Mouse (Mus musculus) midbrain, postnatal 0 days (tissue): ENCODE results near the gene Cop1. TPM values are rescaled to one million over a fixed set of nuclear protein-coding genes. Genes with fewer than 3 reads are reported as not detected.

Source experiments
- ATAC-seq: fragments of 200-750 bp; cut with Nextera tagmentation; 2 replicates; pipeline ENCODE4 v1.8.0; 2017; ENCODE audit warnings: moderate number of reproducible peaks, mild to moderate bottlenecking, moderate TSS enrichment, moderate library complexity; ENCODE audit not compliant: low FRiP score
- DNase-seq: peaks from one replicate; pipeline ENCODE4 v3.0.0-alpha.2; 2015; ENCODE audit warnings: low spot score
- H3K27ac ChIP-seq: fragments of 300-500 bp; sonication (generic); 2 replicates; pipeline ENCODE4 v1.5.1; 2014; ENCODE audit warnings: low read depth, mild to moderate bottlenecking, low read length, mixed read lengths
- H3K27me3 ChIP-seq: fragments of 300-500 bp; sonication (generic); 2 replicates; pipeline ENCODE4 v1.6.1; 2014; ENCODE audit warnings: low read length, control low read depth, mixed read lengths; ENCODE audit not compliant: insufficient read depth
- H3K36me3 ChIP-seq: fragments of 300-500 bp; sonication (generic); 2 replicates; pipeline ENCODE4 v1.6.1; 2014; ENCODE audit warnings: low read length, control low read depth, mixed read lengths; ENCODE audit not compliant: insufficient read depth
- H3K4me1 ChIP-seq: fragments of 300-500 bp; sonication (generic); 2 replicates; pipeline ENCODE4 v1.6.1; 2014; ENCODE audit warnings: mild to moderate bottlenecking, control low read depth, antibody characterized with exemption, low read length, mixed read lengths; ENCODE audit not compliant: insufficient read depth
- H3K4me2 ChIP-seq: fragments of 300-500 bp; sonication (generic); 2 replicates; pipeline ENCODE4 v1.6.1; 2014; ENCODE audit warnings: low read depth, mild to moderate bottlenecking, low read length, mixed read lengths; ENCODE audit not compliant: poor library complexity, severe bottlenecking
- H3K4me3 ChIP-seq: fragments of 300-500 bp; sonication (generic); 2 replicates; pipeline ENCODE4 v1.5.1; 2014; ENCODE audit warnings: low read depth, mild to moderate bottlenecking, low read length, moderate library complexity
- H3K9ac ChIP-seq: fragments of 300-500 bp; sonication (generic); replicated peaks from 2 replicates; pipeline ENCODE4 v1.6.1; 2014; ENCODE audit warnings: mild to moderate bottlenecking, low read length, moderate library complexity, mixed read lengths; ENCODE audit not compliant: poor library complexity, severe bottlenecking
- H3K9me3 ChIP-seq: fragments of 300-500 bp; sonication (generic); 2 replicates; pipeline ENCODE4 v1.6.1; 2016; ENCODE audit warnings: low read length, control low read depth
- CTCF ChIP-seq: IDR thresholded peaks from 2 replicates; pipeline ENCODE4 v1.5.1; 2016; ENCODE audit warnings: antibody characterized with exemption, mild to moderate bottlenecking
- WGBS: fragments of 180-500 bp; shearing (Covaris S2); extraction: QIAGEN DNeasy Blood & Tissue Kit; methylation state at CpG from one replicate; pipeline ENCODE4 v1.1.7; 2014; 5-methylcytosine and 5-hydroxymethylcytosine counted together
- polyA plus RNA-seq: library from polyadenylated mRNA; unstranded; fragments of >200 nt; fragmentation: Nextera tagmentation; extraction: Ambion mirVana; gene quantifications from 2 replicates; pipeline ENCODE4 v1.2.1, GENCODE M21; 2015
- total RNA-seq: library from RNA; depleted of rRNA; stranded (reverse); fragments of >200 nt; gene quantifications from 2 replicates; pipeline ENCODE4 v1.2.3, GENCODE M21; 2014

Cop1 gene
- total and polyA plus RNA-seq, 2 experiments from 2014 or later: 59.7 to 122 TPM

GRCm38 (mm10) chr1:159235674-159236073 lies 3.6 kb downstream of the Cop1 start:
- Histone ChIP-seq H3K36me3 (peaks cover 3% of the 10 kb centered on the region; the same call in 1 of the 2 replicates), H3K27me3 (no peaks in the 10 kb centered on the region), H3K9me3 (no peaks in the 10 kb centered on the region), H3K4me1 (peaks cover 7% of the 10 kb centered on the region; the same call in 1 of the 2 replicates), H3K27ac (no peak overlapping the region), H3K9ac (no peak overlapping the region), H3K4me2 (no peak overlapping the region), H3K4me3 (no peak overlapping the region)
- WGBS: 83% methylated on average over 2 of the region's 2 CpGs
- DNase-seq (no peak), ATAC-seq (no peak)
- no peak for TF ChIP-seq CTCF

DNA sequence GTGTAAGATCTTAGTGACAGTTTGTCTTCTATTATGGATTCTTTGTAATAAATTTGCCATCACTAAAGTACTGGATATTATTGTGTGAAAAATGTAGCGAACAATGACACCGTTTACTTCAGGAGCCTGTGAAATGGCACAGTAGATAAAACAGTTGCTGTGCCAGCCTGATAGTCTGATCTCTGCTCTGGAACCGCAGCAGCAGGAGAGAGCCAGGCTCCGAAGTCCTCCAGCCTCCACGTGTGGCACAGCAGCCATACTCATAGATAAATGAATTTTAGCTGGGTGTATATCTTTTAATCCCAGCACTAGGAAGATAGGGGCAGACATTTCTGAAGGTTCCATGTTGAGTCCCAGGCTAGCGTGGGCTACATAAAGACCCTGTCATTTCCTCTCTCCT lies 6.0 kb downstream of the Cop1 start:
- H3K27me3 ChIP-seq: no peaks in the 10 kb centered on the region
- peaks cover 3% of the 10 kb centered on the region; the same call in 1 of the 2 replicates for H3K36me3 ChIP-seq
- ATAC-seq (no peak), DNase-seq (no peak)
- H3K4me3 ChIP-seq: no peak overlapping the region
- H3K4me2 ChIP-seq: no peak overlapping the region
- 78% methylated on average over 6 of the region's 6 CpGs for WGBS
- H3K4me1 ChIP-seq: peaks cover 7% of the 10 kb centered on the region; the same call in 1 of the 2 replicates
- no peak overlapping the region for H3K27ac ChIP-seq
- no peak for TF ChIP-seq CTCF
- H3K9ac ChIP-seq: no peak overlapping the region
- no peaks in the 10 kb centered on the region for H3K9me3 ChIP-seq

DNA sequence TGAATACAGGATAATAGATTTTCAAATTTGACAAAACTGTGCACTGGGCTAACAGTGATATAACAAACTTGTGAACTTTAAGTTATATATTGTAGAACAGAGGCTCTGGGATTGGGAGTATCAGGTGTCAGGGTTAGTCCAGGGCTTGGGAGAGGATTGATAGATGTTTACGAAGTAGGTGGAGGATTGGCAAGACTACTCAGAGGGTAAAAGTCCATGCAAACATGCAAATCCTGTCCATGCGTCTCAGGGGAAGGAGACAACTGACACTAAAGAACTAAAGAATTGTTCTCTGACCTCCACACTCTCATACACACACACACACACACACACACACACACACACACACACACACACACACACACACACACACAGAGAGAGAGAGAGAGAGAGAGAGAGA lies 18.2 kb downstream of the Cop1 start:
- Histone ChIP-seq H3K4me1 (no peaks in the 10 kb centered on the region), H3K36me3 (no peaks in the 10 kb centered on the region; the same call in none of the 2 replicates), H3K9me3 (no peaks in the 10 kb centered on the region), H3K27me3 (no peaks in the 10 kb centered on the region), H3K27ac (no peak overlapping the region), H3K4me3 (no peak overlapping the region), H3K4me2 (no peak overlapping the region), H3K9ac (no peak overlapping the region)
- TF ChIP-seq CTCF: no peak
- ATAC-seq (no peak), DNase-seq (no peak)
- 75% methylated on average over 2 of the region's 2 CpGs for WGBS

DNA sequence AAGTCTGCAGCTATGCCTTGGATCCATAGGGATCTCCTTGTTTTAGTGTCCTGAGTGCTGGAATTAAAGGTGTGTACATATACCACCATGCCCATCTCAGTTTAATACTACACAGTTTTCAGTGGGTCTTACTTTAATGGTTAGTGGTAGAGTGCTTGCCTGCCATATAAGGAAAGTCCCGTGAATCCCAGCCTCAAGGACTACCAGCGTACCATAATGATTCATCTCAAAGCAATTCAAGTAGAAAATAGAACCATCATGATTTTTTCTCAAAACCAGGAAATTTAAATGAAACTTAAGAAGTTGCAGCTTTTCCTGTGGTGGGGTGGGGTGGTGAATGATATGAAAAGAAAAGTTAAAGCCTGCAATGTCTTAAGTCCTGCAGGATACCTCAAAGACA lies 21.0 kb downstream of the Cop1 start:
- no peaks in the 10 kb centered on the region; the same call in 1 of the 2 replicates for H3K36me3 ChIP-seq
- H3K27me3 ChIP-seq: no peaks in the 10 kb centered on the region
- WGBS: 96% methylated on average over 2 of the region's 2 CpGs
- ATAC-seq: no peak
- H3K9ac ChIP-seq: no peak overlapping the region
- no peak for DNase-seq
- no peaks in the 10 kb centered on the region for H3K9me3 ChIP-seq
- TF ChIP-seq CTCF: no peak
- H3K4me2 ChIP-seq: no peak overlapping the region
- H3K4me3 ChIP-seq: no peak overlapping the region
- H3K4me1 ChIP-seq: no peaks in the 10 kb centered on the region
- no peak overlapping the region for H3K27ac ChIP-seq

- no peak for ATAC-seq
Measured at GRCm38 (mm10) chr1:159254906-159255685, 23.0 kb downstream of the Cop1 start.

DNA sequence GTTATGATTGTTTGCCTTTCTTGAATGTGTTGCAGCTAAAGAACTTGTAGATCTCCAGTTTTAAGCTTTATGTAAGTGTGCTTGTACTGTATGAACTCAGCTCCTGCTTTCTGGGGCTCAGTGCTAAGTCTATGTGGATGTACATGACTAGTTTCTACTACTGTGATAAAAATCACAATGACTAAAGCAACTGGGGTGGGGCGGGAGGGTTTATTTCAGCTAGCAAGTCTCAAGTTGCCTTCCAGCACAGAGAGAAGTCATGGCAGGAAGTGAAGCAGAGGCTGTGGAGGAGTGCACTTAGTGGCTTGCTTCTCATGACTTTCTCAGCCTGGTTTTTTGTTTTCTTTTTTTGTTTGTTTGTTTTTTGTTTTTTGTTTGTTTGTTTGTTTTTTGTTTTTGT lies 24.4 kb downstream of the Cop1 start:
- no peak overlapping the region for H3K9ac ChIP-seq
- WGBS: 96% methylated on average over 1 of the region's 1 CpGs
- no peaks in the 10 kb centered on the region; the same call in 1 of the 2 replicates for H3K36me3 ChIP-seq
- no peak for DNase-seq
- no peak overlapping the region for H3K4me2 ChIP-seq
- H3K4me3 ChIP-seq: no peak overlapping the region
- no peaks in the 10 kb centered on the region for H3K27me3 ChIP-seq
- no peaks in the 10 kb centered on the region for H3K9me3 ChIP-seq
- no peak for TF ChIP-seq CTCF
- no peak overlapping the region for H3K27ac ChIP-seq
- no peaks in the 10 kb centered on the region for H3K4me1 ChIP-seq
- no peak for ATAC-seq

More at GRCm38 (mm10) chr1:159254906-159255685, 23.0 kb downstream of the Cop1 start:
- H3K4me1 ChIP-seq: no peaks in the 10 kb centered on the region
- no peak for TF ChIP-seq CTCF
- H3K27me3 ChIP-seq: no peaks in the 10 kb centered on the region
- DNase-seq: no peak
- H3K36me3 ChIP-seq: no peaks in the 10 kb centered on the region; the same call in 1 of the 2 replicates
- no peak overlapping the region for H3K4me2 ChIP-seq
- WGBS: 84% methylated on average over 5 of the region's 5 CpGs
- no peak overlapping the region for H3K4me3 ChIP-seq
- H3K9ac ChIP-seq: no peak overlapping the region
- no peak overlapping the region for H3K27ac ChIP-seq
- H3K9me3 ChIP-seq: no peaks in the 10 kb centered on the region
